Mouse (Mus musculus): ENCODE data around the gene Rbpms2. TPM values are rescaled to one million over a fixed set of nuclear protein-coding genes. Genes with fewer than 3 reads are reported as not detected.
A peak's percentile ranks its signal among the peaks of the same experiment; 100 is the strongest.

The Rbpms2 gene
- polyA plus RNA-seq, 1 experiment from 2014 or later: 23.5 TPM

DNA sequence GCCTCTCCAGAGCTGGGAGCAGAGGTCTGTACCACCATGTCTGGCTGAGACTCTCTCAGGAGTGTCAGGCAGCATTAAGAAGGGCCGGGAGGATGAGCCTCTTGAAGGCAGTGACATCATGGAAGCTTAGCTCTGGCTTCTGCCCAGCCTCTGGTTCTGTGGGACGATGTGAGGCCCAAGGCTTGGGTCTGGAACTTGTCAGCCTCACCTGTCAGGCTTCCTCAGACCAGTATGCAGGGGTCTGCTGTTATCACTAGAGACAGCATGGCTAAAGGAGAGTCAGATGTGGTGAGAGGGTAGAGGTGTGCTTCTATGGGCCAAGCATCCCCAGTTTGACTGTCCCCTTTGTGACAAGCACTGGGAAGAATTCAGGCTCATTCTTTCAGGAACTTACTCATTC, 16.4 kb upstream of the Rbpms2 start:
- no peak for ATAC-seq
- Histone ChIP-seq H3K4me3 (ENCODE audit: low read depth, low read length) (no peak overlapping the region), H3K27ac (ENCODE audit: low read depth) (no peak overlapping the region), H3K4me2 (ENCODE audit: low read depth, low read length) (no peak overlapping the region), H3K9me3 (ENCODE audit: low read length) (no peaks in the 10 kb centered on the region), H3K27me3 (ENCODE audit: insufficient read depth, low read length) (no peaks in the 10 kb centered on the region), H3K9ac (replicated peaks) (no peak overlapping the region), H3K4me1 (ENCODE audit: insufficient read depth) (no peaks in the 10 kb centered on the region; the same call in 1 of the 2 replicates), H3K36me3 (replicated peaks; ENCODE audit: insufficient read depth, low read length) (no peaks in the 10 kb centered on the region)
- DNase-seq: no peak
- TF ChIP-seq CTCF (IDR thresholded peaks at IDR 0.05; ENCODE audit: low read depth): no peak
- 47% methylated on average over 2 of the region's 2 CpGs for WGBS (ENCODE audit: insufficient replicate concordance)

DNA sequence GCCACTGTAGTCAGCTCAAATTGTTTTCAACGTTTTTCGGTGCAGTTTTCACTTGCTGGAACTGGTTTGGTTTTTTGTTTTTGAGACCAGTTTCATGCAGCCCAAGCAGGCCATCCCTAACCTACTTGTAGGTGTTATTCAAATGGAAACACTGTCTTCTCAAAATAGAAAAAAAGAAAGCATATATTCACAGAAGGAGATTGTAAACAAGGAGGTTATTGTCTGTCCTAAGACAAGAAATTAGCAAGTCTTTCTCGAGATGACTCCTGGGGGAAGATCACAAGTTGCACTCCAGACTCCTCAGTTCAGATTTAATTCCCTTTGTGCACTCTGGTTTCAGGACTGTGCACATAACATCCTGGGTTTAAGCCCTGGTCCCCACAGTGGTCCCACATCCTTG, 10.1 kb upstream of the Rbpms2 start:
- DNase-seq (no peak), ATAC-seq (no peak)
- H3K4me1 ChIP-seq (ENCODE audit: insufficient read depth): peaks cover 9% of the 10 kb centered on the region
- no peak overlapping the region for H3K27ac ChIP-seq (ENCODE audit: low read depth)
- TF ChIP-seq EP300 (IDR thresholded peaks at IDR 0.05; ENCODE audit: low read depth) (no peak), CTCF (IDR thresholded peaks at IDR 0.05; ENCODE audit: low read depth) (no peak)
- no peak overlapping the region for H3K9ac ChIP-seq (replicated peaks)
- H3K9me3 ChIP-seq (ENCODE audit: low read length): no peaks in the 10 kb centered on the region
- WGBS (ENCODE audit: insufficient replicate concordance): 59% methylated on average over 3 of the region's 3 CpGs
- no peak overlapping the region for H3K4me3 ChIP-seq (ENCODE audit: low read depth, low read length)
- H3K4me2 ChIP-seq (ENCODE audit: low read depth, low read length): no peak overlapping the region
- H3K36me3 ChIP-seq (replicated peaks; ENCODE audit: insufficient read depth, low read length): no peaks in the 10 kb centered on the region
- H3K27me3 ChIP-seq (ENCODE audit: insufficient read depth, low read length): no peaks in the 10 kb centered on the region

DNA sequence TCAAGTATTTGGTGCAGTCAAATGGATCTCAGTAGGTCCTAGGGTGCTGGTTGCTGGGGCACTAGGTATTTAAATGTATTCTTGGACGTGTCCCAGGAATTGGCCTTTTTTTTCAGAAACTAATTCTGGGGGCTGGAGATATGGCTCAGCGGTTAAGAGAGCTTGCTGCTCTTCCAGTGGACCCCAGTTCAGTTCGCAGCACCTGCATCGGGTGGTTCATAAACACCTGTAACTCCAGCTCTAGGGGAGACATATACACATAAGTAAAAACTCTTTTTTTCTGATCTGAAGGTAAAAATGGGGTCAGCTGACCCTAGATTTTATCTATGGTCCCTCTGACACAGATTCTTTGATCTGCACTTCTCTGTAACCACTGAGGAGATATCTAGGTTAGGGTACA, 8.3 kb upstream of the Rbpms2 start:
- Histone ChIP-seq H3K27me3 (ENCODE audit: insufficient read depth, low read length) (no peaks in the 10 kb centered on the region), H3K4me1 (ENCODE audit: insufficient read depth) (peaks cover 9% of the 10 kb centered on the region), H3K4me3 (ENCODE audit: low read depth, low read length) (no peak overlapping the region), H3K9ac (replicated peaks) (no peak overlapping the region), H3K9me3 (ENCODE audit: low read length) (no peaks in the 10 kb centered on the region), H3K4me2 (ENCODE audit: low read depth, low read length) (no peak overlapping the region), H3K36me3 (replicated peaks; ENCODE audit: insufficient read depth, low read length) (no peaks in the 10 kb centered on the region), H3K27ac (ENCODE audit: low read depth) (no peak overlapping the region; the same call in 1 of the 2 replicates)
- TF ChIP-seq CTCF (IDR thresholded peaks at IDR 0.05; ENCODE audit: low read depth): no peak
- TF ChIP-seq EP300 (IDR thresholded peaks at IDR 0.05; ENCODE audit: low read depth): no peak
- WGBS (ENCODE audit: insufficient replicate concordance): 78% methylated on average over 4 of the region's 4 CpGs
- ATAC-seq (no peak), DNase-seq (no peak)

DNA sequence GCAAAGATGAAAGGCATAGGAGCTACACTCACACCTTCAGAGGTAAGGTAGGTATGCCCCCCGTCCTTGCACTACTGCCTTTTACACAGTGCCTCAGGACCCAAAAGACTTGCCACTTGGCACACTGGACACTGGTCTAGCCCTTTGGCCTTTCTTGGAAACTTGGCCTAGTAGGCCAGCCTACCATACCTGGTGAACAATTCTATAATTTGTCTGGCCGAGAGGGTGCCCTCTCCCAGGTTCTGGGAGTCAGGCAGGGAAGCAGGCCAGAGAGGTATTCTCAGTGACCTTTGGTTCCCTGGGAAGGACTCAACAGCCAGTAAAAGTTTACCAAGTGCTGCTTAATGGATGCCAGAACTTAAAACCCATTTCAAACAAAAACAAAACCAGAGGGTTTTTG, 7.8 kb upstream of the Rbpms2 start:
- no peaks in the 10 kb centered on the region for H3K27me3 ChIP-seq (ENCODE audit: insufficient read depth, low read length)
- no peak for DNase-seq
- no peaks in the 10 kb centered on the region for H3K9me3 ChIP-seq (ENCODE audit: low read length)
- H3K4me2 ChIP-seq (ENCODE audit: low read depth, low read length): no peak overlapping the region
- H3K9ac ChIP-seq (replicated peaks): no peak overlapping the region
- H3K4me1 ChIP-seq (ENCODE audit: insufficient read depth): peaks cover 9% of the 10 kb centered on the region
- H3K27ac ChIP-seq (ENCODE audit: low read depth): peak overlapping the region; percentile 48
- WGBS (ENCODE audit: insufficient replicate concordance): 80% methylated on average over 2 of the region's 2 CpGs
- no peak for ATAC-seq
- no peak overlapping the region for H3K4me3 ChIP-seq (ENCODE audit: low read depth, low read length)
- TF ChIP-seq EP300 (IDR thresholded peaks at IDR 0.05; ENCODE audit: low read depth): no peak
- no peak for TF ChIP-seq CTCF (IDR thresholded peaks at IDR 0.05; ENCODE audit: low read depth)
- no peaks in the 10 kb centered on the region for H3K36me3 ChIP-seq (replicated peaks; ENCODE audit: insufficient read depth, low read length)

DNA sequence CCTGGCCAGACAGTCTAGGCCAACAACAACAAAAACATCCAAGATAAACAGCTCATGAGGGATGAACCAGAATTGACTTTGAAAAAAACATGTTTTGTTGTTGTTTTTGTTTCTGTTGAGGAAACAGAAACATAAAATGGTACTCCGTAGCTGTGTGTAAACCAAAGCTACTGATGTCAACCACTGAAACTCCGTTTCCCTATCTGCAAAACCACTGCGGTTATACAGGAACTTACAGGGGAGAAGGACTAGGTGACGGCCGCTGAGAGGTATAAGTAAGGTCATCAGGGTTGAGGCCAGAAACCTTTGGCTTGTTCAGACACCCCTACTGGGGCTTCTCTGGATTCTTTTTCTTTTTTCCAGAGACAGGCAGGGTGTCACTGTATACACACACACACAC, 6.6 kb upstream of the Rbpms2 start:
- no peaks in the 10 kb centered on the region for H3K36me3 ChIP-seq (replicated peaks; ENCODE audit: insufficient read depth, low read length)
- DNase-seq (no peak), ATAC-seq (no peak)
- H3K27ac ChIP-seq (ENCODE audit: low read depth): no peak overlapping the region
- peaks cover 9% of the 10 kb centered on the region for H3K4me1 ChIP-seq (ENCODE audit: insufficient read depth)
- no peak overlapping the region for H3K4me2 ChIP-seq (ENCODE audit: low read depth, low read length)
- 42% methylated on average over 5 of the region's 5 CpGs for WGBS (ENCODE audit: insufficient replicate concordance)
- H3K9me3 ChIP-seq (ENCODE audit: low read length): no peaks in the 10 kb centered on the region
- peaks cover 3% of the 10 kb centered on the region; the same call in 1 of the 2 replicates for H3K27me3 ChIP-seq (ENCODE audit: insufficient read depth, low read length)
- no peak overlapping the region for H3K9ac ChIP-seq (replicated peaks)
- TF ChIP-seq CTCF (IDR thresholded peaks at IDR 0.05; ENCODE audit: low read depth): no peak
- no peak for TF ChIP-seq EP300 (IDR thresholded peaks at IDR 0.05; ENCODE audit: low read depth)
- H3K4me3 ChIP-seq (ENCODE audit: low read depth, low read length): no peak overlapping the region

DNA sequence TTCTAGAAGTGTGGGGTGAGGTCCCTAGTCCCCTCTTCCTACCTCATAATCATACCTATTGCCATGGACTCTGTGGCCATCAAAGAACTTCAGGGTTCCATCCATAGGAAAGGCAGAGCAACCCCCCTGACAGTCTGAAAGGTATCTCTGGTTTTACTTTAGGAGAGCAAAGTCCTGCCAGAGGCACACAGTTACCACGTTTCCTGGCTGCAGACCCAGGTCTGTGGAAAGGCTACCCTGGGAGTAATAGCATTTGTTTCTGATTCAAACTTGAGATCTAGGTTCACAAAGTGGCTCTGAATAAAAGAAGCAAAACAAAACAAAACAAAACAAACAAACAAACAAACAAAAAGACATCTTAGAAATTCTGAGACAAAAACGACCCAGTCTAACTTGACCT, 5.2 kb upstream of the Rbpms2 start:
- no peaks in the 10 kb centered on the region for H3K36me3 ChIP-seq (replicated peaks; ENCODE audit: insufficient read depth, low read length)
- no peak overlapping the region for H3K27ac ChIP-seq (ENCODE audit: low read depth)
- H3K9me3 ChIP-seq (ENCODE audit: low read length): no peaks in the 10 kb centered on the region
- no peak overlapping the region for H3K9ac ChIP-seq (replicated peaks)
- no peak overlapping the region for H3K4me3 ChIP-seq (ENCODE audit: low read depth, low read length)
- H3K4me1 ChIP-seq (ENCODE audit: insufficient read depth): peaks cover 10% of the 10 kb centered on the region
- DNase-seq: no peak
- peaks cover 12% of the 10 kb centered on the region for H3K27me3 ChIP-seq (ENCODE audit: insufficient read depth, low read length)
- 38% methylated on average over 2 of the region's 2 CpGs for WGBS (ENCODE audit: insufficient replicate concordance)
- no peak overlapping the region for H3K4me2 ChIP-seq (ENCODE audit: low read depth, low read length)
- TF ChIP-seq CTCF (IDR thresholded peaks at IDR 0.05; ENCODE audit: low read depth): no peak
- no peak for ATAC-seq
